Mouse (Mus musculus): ENCODE data around the gene Miip.
"Not testable (repeated sequence)": the region's sequence is repeated elsewhere in the genome, so short reads cannot be mapped to it uniquely, and the experiment has no call there.

The Miip gene

GRCm38 (mm10) chr4:147867563-147868449 lies 810 bp downstream of the Miip start:
- no peak for DNase-seq

- DNase-seq: not testable (repeated sequence)
These were observed 1.8 kb downstream of the Miip start for GRCm38 (mm10) chr4:147866793-147867192.

GRCm38 (mm10) chr4:147866056-147866455 lies 2.6 kb downstream of the Miip start:
- DNase-seq: no peak

GRCm38 (mm10) chr4:147865651-147866050 lies 3.0 kb downstream of the Miip start:
- no peak for DNase-seq

GRCm38 (mm10) chr4:147862051-147862450 lies 6.6 kb downstream of the Miip start:
- no peak for DNase-seq

GRCm38 (mm10) chr4:147850776-147851175 lies 17.8 kb downstream of the Miip start:
- no peak for DNase-seq

- no peak for DNase-seq
These were observed 20.0 kb downstream of the Miip start for GRCm38 (mm10) chr4:147848584-147848991.

- peak; percentile 94 for DNase-seq
These were observed 20.7 kb downstream of the Miip start, which contains the start of gene Zfp933 for GRCm38 (mm10) chr4:147847614-147848583. TSS of gene Zfp933 (minus strand) at chr4:147848366.

GRCm38 (mm10) chr4:147842871-147843270 lies 25.7 kb downstream of the Miip start:
- DNase-seq: no peak

GRCm38 (mm10) chr4:147839282-147839681 lies 29.3 kb downstream of the Miip start:
- DNase-seq: not testable (repeated sequence)

GRCm38 (mm10) chr4:147824389-147824788 lies 44.2 kb downstream of the Miip start:
- no peak for DNase-seq

- DNase-seq: not testable (repeated sequence)
These were observed 47.2 kb downstream of the Miip start for GRCm38 (mm10) chr4:147821414-147821813.

- DNase-seq: not testable (repeated sequence)
These were observed 49.0 kb downstream of the Miip start for GRCm38 (mm10) chr4:147819659-147820058.

- DNase-seq: peak; percentile 25
These were observed 53.9 kb downstream of the Miip start for GRCm38 (mm10) chr4:147814592-147815167.

- no peak for DNase-seq
These were observed 55.3 kb downstream of the Miip start for GRCm38 (mm10) chr4:147813249-147813765.

Measured in kidney, adult 9 months (tissue).